Mouse (Mus musculus) forebrain, embryonic 15.5 days (tissue): ENCODE measurements around the gene Cyp26b1. TPM values are rescaled to one million over a fixed set of nuclear protein-coding genes. Genes with fewer than 3 reads are reported as not detected.

Experiments used
- ATAC-seq: fragments of 200-750 bp; cut with Nextera tagmentation; replicated peaks from 2 replicates; pipeline ENCODE4 v1.8.0; 2017; ENCODE audit warnings: mild to moderate bottlenecking, moderate TSS enrichment, moderate library complexity
- H3K27ac ChIP-seq: fragments of 300-500 bp; sonication (generic); replicated peaks from 2 replicates; pipeline ENCODE4 v1.5.1; 2015; ENCODE audit warnings: mild to moderate bottlenecking, inconsistent platforms
- H3K27me3 ChIP-seq: fragments of 300-500 bp; sonication (generic); 2 replicates; pipeline ENCODE4 v1.6.1; 2015; ENCODE audit warnings: inconsistent platforms
- H3K36me3 ChIP-seq: fragments of 300-500 bp; sonication (generic); 2 replicates; pipeline ENCODE4 v1.6.1; 2015; ENCODE audit warnings: mild to moderate bottlenecking, inconsistent platforms
- H3K4me1 ChIP-seq: fragments of 300-500 bp; sonication (generic); 2 replicates; pipeline ENCODE4 v1.6.1; 2015; ENCODE audit warnings: inconsistent platforms
- H3K4me2 ChIP-seq: fragments of 300-500 bp; sonication (generic); replicated peaks from 2 replicates; pipeline ENCODE4 v1.6.1; 2015; ENCODE audit warnings: mild to moderate bottlenecking, inconsistent platforms
- H3K4me3 ChIP-seq: fragments of 300-500 bp; sonication (generic); 2 replicates; pipeline ENCODE4 v1.5.1; 2015; ENCODE audit warnings: mild to moderate bottlenecking, inconsistent platforms
- H3K9ac ChIP-seq: fragments of 300-500 bp; sonication (generic); replicated peaks from 2 replicates; pipeline ENCODE4 v1.6.1; 2015; ENCODE audit warnings: mild to moderate bottlenecking, inconsistent platforms
- H3K9me3 ChIP-seq: fragments of 300-500 bp; sonication (generic); 2 replicates; pipeline ENCODE4 v1.6.1; 2016; ENCODE audit warnings: inconsistent platforms
- WGBS: fragments of 180-500 bp; shearing (Covaris S2); methylation state at CpG from one replicate; pipeline ENCODE4 v1.1.7; 2015; ENCODE audit warnings: mixed read lengths; 5-methylcytosine and 5-hydroxymethylcytosine counted together
- polyA plus RNA-seq: library from polyadenylated mRNA; unstranded; fragments of >200 nt; fragmentation: Nextera tagmentation; extraction: Ambion mirVana; gene quantifications from 2 replicates; pipeline ENCODE4 v1.2.1, GENCODE M21; 2015

Cyp26b1 gene
- polyA plus RNA-seq, 1 experiment from 2014 or later: 5.1 TPM

- Histone ChIP-seq H3K4me2 (no peak overlapping the region), H3K27me3 (no peaks in the 10 kb centered on the region), H3K36me3 (no peaks in the 10 kb centered on the region), H3K27ac (no peak overlapping the region), H3K9ac (no peak overlapping the region), H3K4me1 (no peaks in the 10 kb centered on the region), H3K9me3 (no peaks in the 10 kb centered on the region), H3K4me3 (no peak overlapping the region)
- ATAC-seq: no peak
- WGBS: 52% methylated on average over 5 of the region's 5 CpGs
Measured at GRCm38 (mm10) chr6:84543516-84543915, 50.2 kb downstream of the Cyp26b1 start.

GRCm38 (mm10) chr6:84539924-84540323 lies 53.8 kb downstream of the Cyp26b1 start:
- no peaks in the 10 kb centered on the region for H3K36me3 ChIP-seq
- no peak overlapping the region for H3K27ac ChIP-seq
- no peaks in the 10 kb centered on the region for H3K9me3 ChIP-seq
- no peaks in the 10 kb centered on the region for H3K27me3 ChIP-seq
- WGBS: 58% methylated on average over 4 of the region's 4 CpGs
- H3K9ac ChIP-seq: no peak overlapping the region
- no peak for ATAC-seq
- H3K4me2 ChIP-seq: no peak overlapping the region
- no peaks in the 10 kb centered on the region for H3K4me1 ChIP-seq
- H3K4me3 ChIP-seq: no peak overlapping the region

GRCm38 (mm10) chr6:84538681-84539080 lies 55.0 kb downstream of the Cyp26b1 start:
- 86% methylated on average over 3 of the region's 3 CpGs for WGBS
- no peaks in the 10 kb centered on the region for H3K4me1 ChIP-seq
- H3K27ac ChIP-seq: no peak overlapping the region
- H3K4me2 ChIP-seq: no peak overlapping the region
- no peak overlapping the region for H3K9ac ChIP-seq
- H3K4me3 ChIP-seq: no peak overlapping the region
- no peak for ATAC-seq
- H3K9me3 ChIP-seq: no peaks in the 10 kb centered on the region
- no peaks in the 10 kb centered on the region for H3K36me3 ChIP-seq
- no peaks in the 10 kb centered on the region for H3K27me3 ChIP-seq

- no peak overlapping the region for H3K27ac ChIP-seq
- no peaks in the 10 kb centered on the region for H3K9me3 ChIP-seq
- H3K27me3 ChIP-seq: no peaks in the 10 kb centered on the region
- H3K4me1 ChIP-seq: no peaks in the 10 kb centered on the region
- ATAC-seq: no peak
- H3K4me2 ChIP-seq: no peak overlapping the region
- H3K36me3 ChIP-seq: no peaks in the 10 kb centered on the region
- WGBS: 79% methylated on average over 16 of the region's 16 CpGs
- H3K9ac ChIP-seq: no peak overlapping the region
- no peak overlapping the region for H3K4me3 ChIP-seq
Measured at GRCm38 (mm10) chr6:84537611-84538197, 56.0 kb downstream of the Cyp26b1 start.

GRCm38 (mm10) chr6:84534944-84535343 lies 58.8 kb downstream of the Cyp26b1 start:
- H3K4me3 ChIP-seq: no peak overlapping the region
- no peak overlapping the region for H3K27ac ChIP-seq
- no peaks in the 10 kb centered on the region for H3K36me3 ChIP-seq
- no peaks in the 10 kb centered on the region for H3K27me3 ChIP-seq
- ATAC-seq: no peak
- 73% methylated on average over 3 of the region's 3 CpGs for WGBS
- no peak overlapping the region for H3K9ac ChIP-seq
- no peaks in the 10 kb centered on the region for H3K4me1 ChIP-seq
- no peaks in the 10 kb centered on the region for H3K9me3 ChIP-seq
- H3K4me2 ChIP-seq: no peak overlapping the region

GRCm38 (mm10) chr6:84529912-84530311 lies 63.8 kb downstream of the Cyp26b1 start:
- H3K4me1 ChIP-seq: no peaks in the 10 kb centered on the region
- ATAC-seq: no peak
- H3K27me3 ChIP-seq: no peaks in the 10 kb centered on the region
- no peaks in the 10 kb centered on the region for H3K9me3 ChIP-seq
- H3K9ac ChIP-seq: no peak overlapping the region
- H3K27ac ChIP-seq: no peak overlapping the region
- no peak overlapping the region for H3K4me3 ChIP-seq
- H3K4me2 ChIP-seq: no peak overlapping the region
- no peaks in the 10 kb centered on the region for H3K36me3 ChIP-seq

- H3K9me3 ChIP-seq: no peaks in the 10 kb centered on the region
- no peaks in the 10 kb centered on the region for H3K4me1 ChIP-seq
- WGBS: 80% methylated on average over 7 of the region's 7 CpGs
- no peaks in the 10 kb centered on the region for H3K27me3 ChIP-seq
- ATAC-seq: no peak
- no peak overlapping the region for H3K4me3 ChIP-seq
- H3K36me3 ChIP-seq: no peaks in the 10 kb centered on the region
- no peak overlapping the region for H3K9ac ChIP-seq
- H3K4me2 ChIP-seq: no peak overlapping the region
- no peak overlapping the region for H3K27ac ChIP-seq
Measured at GRCm38 (mm10) chr6:84524901-84525601, 68.7 kb downstream of the Cyp26b1 start.
